Mouse (Mus musculus) B cell, adult (primary cell): ENCODE data around the gene Cpsf4l. TPM values are rescaled to one million over a fixed set of nuclear protein-coding genes. Genes with fewer than 3 reads are reported as not detected.

ENCODE experiments used
- total RNA-seq: library from RNA; stranded (reverse); gene quantifications from 4 replicates; pipeline ENCODE4 v1.2.4, GENCODE M21; 2023; ENCODE audit not compliant: inconsistent age

The Cpsf4l gene
- total RNA-seq: not detected in 4 replicates

GRCm38 (mm10) chr11:113709731-113710256, at the start of gene Cpsf4l:
TSS of gene Cpsf4l (minus strand) at chr11:113710017.

DNA sequence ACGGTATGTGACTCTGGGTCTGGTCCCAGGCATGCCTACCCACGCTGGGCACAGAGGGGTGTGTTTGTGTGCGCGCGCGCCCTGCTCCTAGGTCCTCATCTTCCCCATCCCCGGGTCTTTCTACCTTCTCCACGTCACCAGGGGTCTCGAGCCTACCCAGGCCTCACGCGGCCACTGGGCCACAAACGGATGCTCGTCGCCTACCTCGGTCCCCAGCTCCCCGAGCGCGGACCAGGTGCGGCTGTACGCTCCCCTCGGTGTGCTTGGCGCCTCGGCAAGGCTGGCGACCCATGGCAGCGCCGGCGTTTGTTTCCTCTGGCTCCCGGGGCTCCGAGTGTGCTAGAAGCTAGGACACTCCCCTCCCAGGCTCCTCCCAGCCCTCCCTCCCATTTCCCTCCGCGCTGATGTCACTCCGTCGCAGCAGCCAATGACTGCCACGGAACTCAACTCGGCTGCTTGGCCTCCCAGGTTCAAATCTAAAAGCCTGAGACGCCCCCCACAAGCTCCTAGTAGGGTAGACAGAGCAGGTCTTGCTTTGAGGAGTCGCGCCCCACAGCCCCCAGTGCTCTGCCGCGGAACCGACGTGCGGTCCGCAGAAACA, 41.8 kb upstream of the Cpsf4l start, which contains the start of gene Cdc42ep4:
TSS of gene Cdc42ep4 (minus strand) at position 398 of the 601 bp plus-strand sequence.

DNA sequence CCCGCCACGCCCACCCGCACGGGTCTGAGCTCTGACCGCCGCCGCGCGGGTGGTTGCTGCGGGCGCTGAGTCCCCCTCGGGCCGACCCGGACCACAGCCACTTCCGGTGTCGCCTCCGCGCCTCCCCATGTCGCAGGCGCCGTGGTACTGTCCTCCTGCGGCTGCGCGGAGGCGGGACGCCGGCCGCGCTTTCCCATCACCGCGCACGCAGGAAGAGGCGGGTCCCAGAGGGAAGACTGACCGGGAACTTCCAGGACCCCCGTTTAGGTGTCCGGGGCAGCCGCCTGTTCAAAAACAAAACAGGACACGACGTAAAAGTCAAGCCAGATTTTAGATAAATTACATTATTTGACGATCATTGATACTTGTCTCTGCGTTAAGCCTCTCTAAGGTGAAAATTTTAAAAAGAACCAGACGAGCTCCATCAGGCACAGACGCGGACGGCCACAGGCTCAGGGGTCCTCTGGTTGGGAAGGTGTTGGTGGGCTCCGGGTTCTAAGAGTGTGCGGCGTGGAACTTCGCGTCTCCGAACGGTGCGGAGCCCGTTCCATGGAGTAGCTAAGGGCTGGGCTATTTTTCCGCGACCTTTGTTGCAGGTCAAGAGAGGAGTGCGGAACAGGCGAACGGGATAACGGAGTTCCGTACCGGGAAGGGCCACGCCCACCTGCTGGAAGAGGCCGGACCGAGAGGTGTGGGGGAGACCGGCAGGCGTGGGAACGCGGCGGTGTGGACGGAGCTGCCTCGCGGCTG, 25.7 kb downstream of the Cpsf4l start, which contains the start of the genes Fam104a and D11Wsu47e:
TSS of gene Fam104a (minus strand) at position 199 of the 750 bp plus-strand sequence.
TSS of gene D11Wsu47e (plus strand) at position 456 of the 750 bp plus-strand sequence.

GRCm38 (mm10) chr11:113649353-113650210, 60.2 kb downstream of the Cpsf4l start, which contains the start of gene Slc39a11:
TSS of gene Slc39a11 (minus strand) at chr11:113650079.

GRCm38 (mm10) chr11:113648690-113649352, 61.0 kb downstream of the Cpsf4l start, which contains the start of gene Cog1:
TSS of gene Cog1 (plus strand) at chr11:113649169.

Other genes starting within 250 kb of the Cpsf4l start
- gene Sstr2, start 90.7 kb downstream of the Cpsf4l start, total RNA-seq: not detected in 4 replicates
- gene Cog1, start 60.8 kb downstream of the Cpsf4l start, total RNA-seq: 40.9 to 44.7 TPM (median 42.9 TPM) in 4 replicates
- gene Slc39a11, start 59.9 kb downstream of the Cpsf4l start, total RNA-seq: 4.4 to 6.9 TPM (median 5.5 TPM) in 4 replicates
- 20.4 to 23.5 TPM (median 20.9 TPM) in 4 replicates for gene Fam104a, start 25.9 kb downstream of the Cpsf4l start, total RNA-seq
- 15.8 to 21.4 TPM (median 18.8 TPM) in 4 replicates for gene D11Wsu47e, start 25.6 kb downstream of the Cpsf4l start, total RNA-seq
- 2.5 to 4.0 TPM (median 3.6 TPM) in 4 replicates for gene Cdc42ep4, start 41.9 kb upstream of the Cpsf4l start, total RNA-seq